In the genomic region with DNA sequence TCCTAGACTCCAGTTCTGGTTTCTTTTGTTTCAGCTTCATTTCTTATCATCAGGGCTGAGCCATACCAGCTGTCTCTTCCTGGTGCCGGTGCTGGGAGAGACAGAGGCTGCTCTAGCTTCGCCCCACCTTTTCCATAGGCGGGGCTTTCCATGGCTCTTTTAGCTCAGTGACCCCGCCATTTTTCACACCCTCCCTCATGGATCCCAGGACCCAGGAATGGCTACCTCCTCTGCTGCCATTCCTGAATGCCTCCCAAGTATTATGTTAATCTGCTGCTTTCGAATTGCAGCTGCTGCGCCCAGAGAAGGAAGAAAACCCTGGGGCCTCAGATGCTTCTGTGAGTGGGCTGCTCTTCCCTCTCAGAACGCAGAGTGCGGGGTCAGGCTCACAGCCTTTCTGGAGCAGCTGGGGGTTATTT, we compare ENCODE assay signal across 11 mouse cellular contexts.
DNase-seq lines count a peak whose midpoint lies in the region; ATAC-seq lines count a peak whose summit lies in the region.
"Had no signal": no experiment of that assay in that cellular context is flagged by ENCODE, and none has a peak within 500 bp of the region (broad histone marks: within the 10 kb centered on the region; RNA-seq: fewer than 3 reads in every experiment).

No protein-coding gene starts in this region.

- H3K9me3 ChIP-seq in embryonic facial prominence, embryonic 14.5 days (ENCODE audit: control insufficient read depth, low read length): no peaks in the 10 kb centered on the region
- H3K9me3 ChIP-seq in embryonic facial prominence, embryonic 10.5 days: no peaks in the 10 kb centered on the region
- no peaks in the 10 kb centered on the region for H3K9me3 ChIP-seq in midbrain, embryonic 11.5 days (ENCODE audit: control insufficient read depth, low read length)
- no peaks in the 10 kb centered on the region for H3K9me3 ChIP-seq in midbrain, embryonic 14.5 days (ENCODE audit: control insufficient read depth, low read length)
- no peaks in the 10 kb centered on the region for H3K9me3 ChIP-seq in heart, embryonic 16.5 days (replicated peaks; ENCODE audit: control insufficient read depth, low read length)
- H3K9me3 ChIP-seq: forebrain, embryonic 10.5 days; hindbrain, embryonic 13.5 days had no signal

- peak; percentile 60 for ATAC-seq in embryonic facial prominence, embryonic 14.5 days (ENCODE audit: low read depth)
- peak; percentile 42 for ATAC-seq in midbrain, embryonic 11.5 days (ENCODE audit: low FRiP score)
- ATAC-seq in midbrain, embryonic 14.5 days (ENCODE audit: low FRiP score, low TSS enrichment): no peak
- 0 out of 2 replicates have a peak, but pooled peaks have one; percentile 23 for ATAC-seq in heart, embryonic 16.5 days (replicated peaks; ENCODE audit: extremely low read depth, insufficient read depth, low FRiP score)
- ATAC-seq in megakaryocyte-erythroid progenitor cell, adult 5-6 weeks (replicated peaks; ENCODE audit: low FRiP score, low TSS enrichment, poor library complexity, severe bottlenecking): peak; percentile 45

- H3K36me3 ChIP-seq in embryonic facial prominence, embryonic 14.5 days (ENCODE audit: control insufficient read depth, insufficient read depth, low read length): no peaks in the 10 kb centered on the region
- H3K36me3 ChIP-seq in embryonic facial prominence, embryonic 10.5 days (replicated peaks): no peaks in the 10 kb centered on the region
- no peaks in the 10 kb centered on the region for H3K36me3 ChIP-seq in midbrain, embryonic 11.5 days (ENCODE audit: control insufficient read depth, insufficient read depth, low read length)
- H3K36me3 ChIP-seq in midbrain, embryonic 14.5 days (ENCODE audit: control insufficient read depth, insufficient read depth, low read length): no peaks in the 10 kb centered on the region
- no peaks in the 10 kb centered on the region for H3K36me3 ChIP-seq in heart, embryonic 16.5 days (ENCODE audit: control insufficient read depth, insufficient read depth)
- H3K36me3 ChIP-seq: forebrain, embryonic 10.5 days; hindbrain, embryonic 13.5 days had no signal

- no peak overlapping the region for H3K27ac ChIP-seq in embryonic facial prominence, embryonic 14.5 days (replicated peaks; ENCODE audit: low read depth, low read length)
- no peak overlapping the region for H3K27ac ChIP-seq in embryonic facial prominence, embryonic 10.5 days (replicated peaks)
- H3K27ac ChIP-seq in midbrain, embryonic 11.5 days (ENCODE audit: low read depth, low read length): no peak overlapping the region
- no peak overlapping the region for H3K27ac ChIP-seq in midbrain, embryonic 14.5 days (replicated peaks; ENCODE audit: low read depth, low read length)
- H3K27ac ChIP-seq in heart, embryonic 16.5 days (ENCODE audit: low read length): no peak overlapping the region
- H3K27ac ChIP-seq: forebrain, embryonic 10.5 days; hindbrain, embryonic 13.5 days had no signal

- H3K27me3 ChIP-seq in embryonic facial prominence, embryonic 14.5 days (replicated peaks; ENCODE audit: control insufficient read depth, insufficient read depth, low read length): no peaks in the 10 kb centered on the region
- no peaks in the 10 kb centered on the region for H3K27me3 ChIP-seq in embryonic facial prominence, embryonic 10.5 days (replicated peaks; ENCODE audit: low read depth, poor library complexity, severe bottlenecking)
- H3K27me3 ChIP-seq in midbrain, embryonic 11.5 days (ENCODE audit: control insufficient read depth, insufficient read depth, low read length): no peaks in the 10 kb centered on the region
- H3K27me3 ChIP-seq in midbrain, embryonic 14.5 days (ENCODE audit: control insufficient read depth, insufficient read depth, low read length): no peaks in the 10 kb centered on the region
- H3K27me3 ChIP-seq in heart, embryonic 16.5 days (ENCODE audit: control insufficient read depth, insufficient read depth, low read length): no peaks in the 10 kb centered on the region
- H3K27me3 ChIP-seq: hindbrain, embryonic 13.5 days had no signal

- no peak overlapping the region for H3K4me2 ChIP-seq in embryonic facial prominence, embryonic 14.5 days (ENCODE audit: low read depth, low read length)
- no peak overlapping the region for H3K4me2 ChIP-seq in midbrain, embryonic 11.5 days
- no peak overlapping the region for H3K4me2 ChIP-seq in midbrain, embryonic 14.5 days (ENCODE audit: low read length)
- H3K4me2 ChIP-seq in heart, embryonic 16.5 days (ENCODE audit: low read depth, low read length): no peak overlapping the region
- H3K4me2 ChIP-seq: hindbrain, embryonic 13.5 days had no signal

- no peak overlapping the region for H3K4me3 ChIP-seq in embryonic facial prominence, embryonic 14.5 days (ENCODE audit: low read depth, low read length)
- H3K4me3 ChIP-seq in embryonic facial prominence, embryonic 10.5 days: no peak overlapping the region
- H3K4me3 ChIP-seq in midbrain, embryonic 11.5 days (ENCODE audit: low read depth, low read length): no peak overlapping the region
- H3K4me3 ChIP-seq in midbrain, embryonic 14.5 days (replicated peaks; ENCODE audit: low read depth, low read length): no peak overlapping the region
- H3K4me3 ChIP-seq in heart, embryonic 16.5 days (ENCODE audit: low read length): no peak overlapping the region
- H3K4me3 ChIP-seq: forebrain, embryonic 10.5 days; hindbrain, embryonic 13.5 days had no signal

- 47% methylated on average over 8 of the region's 8 CpGs for WGBS in embryonic facial prominence, embryonic 14.5 days
- WGBS in embryonic facial prominence, embryonic 10.5 days: 62% methylated on average over 8 of the region's 8 CpGs
- WGBS in midbrain, embryonic 11.5 days: 61% methylated on average over 8 of the region's 8 CpGs
- 42% methylated on average over 8 of the region's 8 CpGs for WGBS in midbrain, embryonic 14.5 days
- 50% methylated on average over 8 of the region's 8 CpGs for WGBS in heart, embryonic 16.5 days

- peak; percentile 52 for DNase-seq in embryonic facial prominence, embryonic 14.5 days (ENCODE audit: low spot score)
- no peak for DNase-seq in embryonic facial prominence, embryonic 10.5 days (ENCODE audit: low spot score)
- DNase-seq in midbrain, embryonic 11.5 days (ENCODE audit: low spot score, missing footprints): no peak
- no peak for DNase-seq in midbrain, embryonic 14.5 days
- DNase-seq in adrenal gland, adult 8-10 months: no peak
- DNase-seq in cerebellum, postnatal 36 days: no peak
- DNase-seq: cerebellum, adult 2 months had no signal

- no peak overlapping the region for H3K9ac ChIP-seq in embryonic facial prominence, embryonic 14.5 days (ENCODE audit: low read depth, low read length)
- no peak overlapping the region for H3K9ac ChIP-seq in midbrain, embryonic 11.5 days (ENCODE audit: low read length)
- no peak overlapping the region for H3K9ac ChIP-seq in midbrain, embryonic 14.5 days (replicated peaks; ENCODE audit: low read length)
- H3K9ac ChIP-seq in heart, embryonic 16.5 days (ENCODE audit: low read length): no peak overlapping the region
- H3K9ac ChIP-seq: hindbrain, embryonic 13.5 days had no signal

- H3K4me1 ChIP-seq in embryonic facial prominence, embryonic 14.5 days (ENCODE audit: control insufficient read depth, insufficient read depth, low read length): no peaks in the 10 kb centered on the region
- H3K4me1 ChIP-seq in embryonic facial prominence, embryonic 10.5 days: peaks cover 11% of the 10 kb centered on the region
- H3K4me1 ChIP-seq in midbrain, embryonic 11.5 days (ENCODE audit: control insufficient read depth, insufficient read depth, low read length): peaks cover 3% of the 10 kb centered on the region; the same call in 1 of the 2 replicates
- H3K4me1 ChIP-seq in midbrain, embryonic 14.5 days (ENCODE audit: control insufficient read depth, insufficient read depth, low read length): no peaks in the 10 kb centered on the region
- H3K4me1 ChIP-seq in heart, embryonic 16.5 days (ENCODE audit: control insufficient read depth, insufficient read depth, low read length): peaks cover 3% of the 10 kb centered on the region
- H3K4me1 ChIP-seq: hindbrain, embryonic 13.5 days had no signal
